8 mouse cellular contexts compared by ENCODE assay signal in genomic region chr10:39659411-39660268, GRCm38 (mm10). TPM values are rescaled to one million over a fixed set of nuclear protein-coding genes. Genes with fewer than 3 reads are reported as not detected.
DNase-seq lines count a peak whose midpoint lies in the region; TF ChIP-seq lines count a peak whose summit lies in the region.

No protein-coding gene starts in this region.

- H3K27ac ChIP-seq in heart, embryonic 10.5 days, result peak overlapping the region; percentile 89
- no peak overlapping the region for H3K27ac ChIP-seq in thymus, adult 2 months (ENCODE audit: control insufficient read depth, insufficient read depth, low read length)

- peak overlapping the region; percentile 23; the same call in 1 of the 2 replicates for H3K4me3 ChIP-seq in heart, embryonic 10.5 days
- H3K4me3 ChIP-seq in thymus, adult 2 months (ENCODE audit: control insufficient read depth, insufficient read depth, low read length), result no peak overlapping the region

- no peaks in the 10 kb centered on the region for H3K9me3 ChIP-seq in heart, embryonic 10.5 days

- H3K36me3 ChIP-seq in heart, embryonic 10.5 days, result peaks cover 9% of the 10 kb centered on the region; the same call in 1 of the 2 replicates
- H3K36me3 ChIP-seq in thymus, adult 2 months (ENCODE audit: control insufficient read depth, insufficient read depth, low read length), result no peaks in the 10 kb centered on the region; the same call in 1 of the 2 replicates

- peaks cover 61% of the 10 kb centered on the region for H3K4me1 ChIP-seq in heart, embryonic 10.5 days
- H3K4me1 ChIP-seq in thymus, adult 2 months (replicated peaks; ENCODE audit: control insufficient read depth, insufficient read depth, low read length), result peaks cover 4% of the 10 kb centered on the region

- TF ChIP-seq POLR2A in thymus, adult 2 months (IDR thresholded peaks at IDR 0.05; ENCODE audit: control insufficient read depth, extremely low read depth, insufficient read depth, low read length, poor library complexity), result no peak

- peak; percentile 30 to 44 for DNase-seq in layer of hippocampus, adult 8-10 months (ENCODE audit: low spot score in 2 of 2)
- DNase-seq in layer of hippocampus, postnatal 14 days (ENCODE audit: low spot score in 2 of 2), result no peak
- DNase-seq in embryo, embryonic 9.5 days (ENCODE audit: extremely low spot score), result peak; percentile 80
- DNase-seq in heart, embryonic 10.5 days (ENCODE audit: low spot score), result peak; percentile 94
- peak; percentile 67 for DNase-seq in kidney, adult 9 months
- DNase-seq in lung, postnatal 10 days, result peak; percentile 67
- peak; percentile 29 to 51 for DNase-seq in right cerebral cortex, adult 2 months (ENCODE audit: low spot score in 2 of 2)
- no peak for DNase-seq in thymus, adult 2 months

- 9% methylated on average over 11 of the region's 11 CpGs for WGBS in heart, embryonic 10.5 days
- 85% methylated on average over 11 of the region's 11 CpGs for WGBS in thymus, adult 2 months

- no peak for TF ChIP-seq CTCF in thymus, adult 2 months (IDR thresholded peaks at IDR 0.05; ENCODE audit: borderline replicate concordance, control insufficient read depth, extremely low read depth, insufficient read depth, low read length, poor library complexity)

- H3K27me3 ChIP-seq in heart, embryonic 10.5 days (ENCODE audit: insufficient read depth, poor library complexity, severe bottlenecking), result no peaks in the 10 kb centered on the region
- H3K27me3 ChIP-seq in thymus, adult 2 months (ENCODE audit: control insufficient read depth, insufficient read depth, low read length), result no peaks in the 10 kb centered on the region

RNA-seq across cellular contexts. Expression of gene Traf3ip2, which starts 46.9 kb away (rescaled TPM):
- 1 to 10 TPM; 1.1 to 5.0 (median 2.8) TPM for total RNA-seq in layer of hippocampus, adult 8-10 months (2022)
- 1 to 10 TPM; 3.6 to 4.3 TPM for total RNA-seq in layer of hippocampus, postnatal 14 days (2021)
- polyA plus RNA-seq in heart, embryonic 10.5 days (2016; fragmentation: Nextera tagmentation; extraction: Ambion mirVana), result 12.6 and 13.7 TPM in 2 replicates
- polyA plus RNA-seq in thymus, adult 2 months (2012; rRNA removed), result 20.4 and 21.3 TPM in 2 replicates

Comparison
In these comparisons a context has a peak if more than half of its experiments do, and no peak if none do; other contexts are left out.
1. DNase-seq: peak in layer of hippocampus, adult 8-10 months (2 of 2), embryo, embryonic 9.5 days (single experiment), heart, embryonic 10.5 days (single experiment), kidney, adult 9 months (single experiment), lung, postnatal 10 days (single experiment) and right cerebral cortex, adult 2 months (2 of 2); none in layer of hippocampus, postnatal 14 days (0 of 2) and thymus, adult 2 months (single experiment).